Mouse (Mus musculus) limb, embryonic 14.5 days (tissue): ENCODE measurements around the gene Cd93. TPM values are rescaled to one million over a fixed set of nuclear protein-coding genes. Genes with fewer than 3 reads are reported as not detected.

Experiments used
- ATAC-seq: fragments of 200-750 bp; cut with Nextera tagmentation; 2 replicates; pipeline ENCODE4 v1.8.0; 2017; ENCODE audit warnings: low read depth, moderate number of reproducible peaks, moderate TSS enrichment; ENCODE audit not compliant: low FRiP score
- DNase-seq: peaks from one replicate; pipeline ENCODE4 v3.0.0-alpha.2; 2015; ENCODE audit warnings: low spot score
- H3K27ac ChIP-seq: fragments of 300-500 bp; sonication (generic); replicated peaks from 2 replicates; pipeline ENCODE4 v1.5.1; 2014; ENCODE audit warnings: low read depth, mild to moderate bottlenecking, low read length, moderate library complexity, mixed read lengths
- H3K27me3 ChIP-seq: fragments of 300-500 bp; sonication (generic); 2 replicates; pipeline ENCODE4 v1.6.1; 2014; ENCODE audit warnings: low read length, mixed read lengths; ENCODE audit not compliant: control insufficient read depth, insufficient read depth
- H3K36me3 ChIP-seq: fragments of 300-500 bp; sonication (generic); 2 replicates; pipeline ENCODE4 v1.6.1; 2014; ENCODE audit warnings: mild to moderate bottlenecking, low read length, moderate library complexity, mixed read lengths; ENCODE audit not compliant: control insufficient read depth, insufficient read depth
- H3K4me1 ChIP-seq: fragments of 300-500 bp; sonication (generic); 2 replicates; pipeline ENCODE4 v1.6.1; 2014; ENCODE audit warnings: antibody characterized with exemption, low read length, mixed read lengths; ENCODE audit not compliant: control insufficient read depth, insufficient read depth
- H3K4me2 ChIP-seq: fragments of 300-500 bp; sonication (generic); replicated peaks from 2 replicates; pipeline ENCODE4 v1.6.1; 2014; ENCODE audit warnings: low read depth, mild to moderate bottlenecking, low read length, moderate library complexity; ENCODE audit not compliant: severe bottlenecking
- H3K4me3 ChIP-seq: fragments of 300-500 bp; sonication (generic); replicated peaks from 2 replicates; pipeline ENCODE4 v1.5.1; 2014; ENCODE audit warnings: low read length
- H3K9ac ChIP-seq: fragments of 300-500 bp; sonication (generic); 2 replicates; pipeline ENCODE4 v1.6.1; 2014; ENCODE audit warnings: mild to moderate bottlenecking, low read depth, low read length, moderate library complexity; ENCODE audit not compliant: severe bottlenecking
- H3K9me3 ChIP-seq: fragments of 300-500 bp; sonication (generic); 2 replicates; pipeline ENCODE4 v1.6.1; 2016; ENCODE audit warnings: low read length; ENCODE audit not compliant: control insufficient read depth
- POLR2A ChIP-seq: fragments of 200-500 bp; IDR thresholded peaks from 2 replicates; pipeline ENCODE4 v1.8.0; 2012; ENCODE audit warnings: inconsistent platforms, mild to moderate bottlenecking, moderate library complexity, borderline replicate concordance; ENCODE audit not compliant: insufficient read depth, insufficient read length; ENCODE audit errors: extremely low read depth
- WGBS: fragments of 180-500 bp; shearing (Covaris S2); extraction: QIAGEN DNeasy Blood & Tissue Kit; methylation state at CpG from one replicate; pipeline ENCODE4 v1.1.7; 2014; 5-methylcytosine and 5-hydroxymethylcytosine counted together
- polyA plus RNA-seq, 2 experiments: library from polyadenylated mRNA; depleted of rRNA in 1 of 2; stranded (reverse) in 1 of 2; unstranded in 1 of 2; fragments of >200 nt; fragmentation: Nextera tagmentation in 1 of 2; extraction: Ambion mirVana in 1 of 2; gene quantifications; 2 replicates each; pipeline versions ENCODE4 v1.2.1 to v1.2.3; 2012 to 2014

Cd93 gene
- polyA plus RNA-seq (2012; rRNA removed) (11.6 and 11.9 TPM in 2 replicates), polyA plus RNA-seq (2014; fragmentation: Nextera tagmentation; extraction: Ambion mirVana) (11.7 and 12.5 TPM in 2 replicates)

GRCm38 (mm10) chr2:148443249-148443958, at the start of gene Cd93:
TSS of gene Cd93 (minus strand) at chr2:148443563.
- Histone ChIP-seq H3K36me3 (no peaks in the 10 kb centered on the region), H3K4me1 (no peaks in the 10 kb centered on the region), H3K4me3 (peak within 1 kb of the TSS; percentile 14), H3K9me3 (no peaks in the 10 kb centered on the region), H3K27me3 (no peaks in the 10 kb centered on the region), H3K9ac (no peak within 1 kb of the TSS), H3K27ac (no peak within 1 kb of the TSS), H3K4me2 (no peak within 1 kb of the TSS)
- no peak for DNase-seq
- ATAC-seq: no peak; the same call in 1 of the 2 replicates
- WGBS: 51% methylated on average over 13 of the region's 13 CpGs
- TF ChIP-seq POLR2A: no peak

DNA sequence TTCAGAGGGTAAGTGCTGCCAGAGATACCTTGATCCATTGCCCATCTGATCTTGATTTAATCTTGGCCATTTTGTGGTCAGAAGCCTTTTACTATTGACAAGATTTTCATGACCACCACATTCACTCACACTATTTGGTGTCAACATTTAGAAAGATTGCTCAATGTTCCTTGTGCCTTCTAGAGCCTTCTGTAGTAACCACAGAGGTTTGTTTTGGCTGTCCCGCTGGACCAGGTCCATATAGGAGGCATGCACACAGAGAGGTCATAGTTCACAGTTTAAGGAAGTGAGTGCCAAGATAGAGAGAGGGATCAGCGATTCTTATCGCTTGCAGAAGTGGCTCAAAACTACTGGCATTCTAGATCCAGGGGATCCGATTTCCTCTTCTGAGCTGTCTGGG, 48.7 kb upstream of the Cd93 start:
- DNase-seq (no peak), ATAC-seq (no peak)
- Histone ChIP-seq H3K4me3 (no peak overlapping the region), H3K4me1 (no peaks in the 10 kb centered on the region), H3K9me3 (no peaks in the 10 kb centered on the region), H3K4me2 (no peak overlapping the region), H3K9ac (no peak overlapping the region), H3K36me3 (no peaks in the 10 kb centered on the region), H3K27me3 (no peaks in the 10 kb centered on the region), H3K27ac (no peak overlapping the region)
- 79% methylated on average over 4 of the region's 4 CpGs for WGBS
- no peak for TF ChIP-seq POLR2A

DNA sequence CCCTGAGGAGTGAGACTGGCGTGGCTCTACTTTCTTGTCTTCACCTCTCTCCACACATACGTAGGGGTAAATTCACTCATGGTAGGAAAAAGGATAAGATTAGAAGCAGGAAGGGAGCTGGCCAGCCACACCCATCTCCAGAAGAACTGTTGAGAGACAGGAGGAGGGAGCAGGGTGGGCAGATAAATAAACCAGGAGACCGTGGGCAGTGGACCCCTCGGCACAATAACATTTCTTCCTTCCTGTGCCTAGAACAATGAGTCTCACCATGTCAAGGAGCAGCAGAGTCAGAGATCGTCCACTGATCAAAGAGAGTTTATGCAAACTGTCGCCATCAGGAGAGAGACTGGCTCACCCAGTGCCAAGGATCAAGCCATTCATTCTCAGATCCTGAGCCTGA, 46.8 kb upstream of the Cd93 start:
- H3K4me2 ChIP-seq: no peak overlapping the region
- no peak overlapping the region for H3K4me3 ChIP-seq
- DNase-seq (no peak), ATAC-seq (no peak)
- H3K9me3 ChIP-seq: no peaks in the 10 kb centered on the region
- no peak for TF ChIP-seq POLR2A
- H3K9ac ChIP-seq: no peak overlapping the region
- H3K4me1 ChIP-seq: no peaks in the 10 kb centered on the region
- H3K27ac ChIP-seq: no peak overlapping the region
- whole genome bisulfite sequencing: 65% methylated on average over 6 of the region's 6 CpGs
- no peaks in the 10 kb centered on the region for H3K27me3 ChIP-seq
- no peaks in the 10 kb centered on the region for H3K36me3 ChIP-seq

- Histone ChIP-seq H3K4me1 (no peaks in the 10 kb centered on the region), H3K27ac (no peak overlapping the region), H3K36me3 (no peaks in the 10 kb centered on the region), H3K9ac (no peak overlapping the region), H3K9me3 (no peaks in the 10 kb centered on the region), H3K27me3 (no peaks in the 10 kb centered on the region), H3K4me2 (no peak overlapping the region), H3K4me3 (no peak overlapping the region)
- no peak for DNase-seq
- TF ChIP-seq POLR2A: no peak
- WGBS: 90% methylated on average over 2 of the region's 2 CpGs
- ATAC-seq: no peak
Measured at GRCm38 (mm10) chr2:148488885-148489284, 45.5 kb upstream of the Cd93 start.

GRCm38 (mm10) chr2:148485576-148485975, 42.2 kb upstream of the Cd93 start:
- Histone ChIP-seq H3K9me3 (no peaks in the 10 kb centered on the region), H3K4me1 (no peaks in the 10 kb centered on the region), H3K36me3 (no peaks in the 10 kb centered on the region), H3K4me3 (no peak overlapping the region), H3K9ac (no peak overlapping the region), H3K27ac (no peak overlapping the region), H3K4me2 (no peak overlapping the region), H3K27me3 (no peaks in the 10 kb centered on the region)
- DNase-seq: no peak
- no peak for ATAC-seq
- no peak for TF ChIP-seq POLR2A
- 95% methylated on average over 4 of the region's 4 CpGs for WGBS

GRCm38 (mm10) chr2:148480376-148480775, 37.0 kb upstream of the Cd93 start:
- Histone ChIP-seq H3K27me3 (no peaks in the 10 kb centered on the region), H3K4me1 (no peaks in the 10 kb centered on the region), H3K4me3 (no peak overlapping the region), H3K27ac (no peak overlapping the region), H3K36me3 (no peaks in the 10 kb centered on the region), H3K9ac (no peak overlapping the region), H3K9me3 (no peaks in the 10 kb centered on the region), H3K4me2 (no peak overlapping the region)
- ATAC-seq: no peak
- 86% methylated on average over 8 of the region's 8 CpGs for WGBS
- no peak for TF ChIP-seq POLR2A
- DNase-seq: no peak
